25 mouse cellular contexts compared by ENCODE assay signal in the genomic region with DNA sequence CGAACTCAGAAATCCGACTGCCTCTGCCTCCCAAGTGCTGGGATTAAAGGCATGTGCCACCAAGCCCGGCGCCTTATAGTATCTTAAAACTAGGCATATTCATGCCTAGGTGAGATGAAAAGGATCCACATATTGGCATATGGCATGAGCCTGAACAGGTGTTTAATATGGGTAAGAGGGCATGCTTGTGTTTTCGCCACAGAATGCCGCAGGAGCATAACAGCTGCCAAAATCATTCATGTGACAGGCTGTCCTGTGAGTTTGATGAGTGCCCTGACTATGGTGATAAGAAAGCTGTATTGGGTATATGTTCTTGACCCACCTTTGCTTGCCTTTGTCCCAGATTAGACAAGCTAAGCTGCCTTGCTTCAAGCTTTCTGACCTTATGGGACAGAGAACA. TPM values are rescaled to one million over a fixed set of nuclear protein-coding genes. Genes with fewer than 3 reads are reported as not detected.
DNase-seq lines count a peak whose midpoint lies in the region; ATAC-seq lines count a peak whose summit lies in the region.
"Had no signal": no experiment of that assay in that cellular context is flagged by ENCODE, and none has a peak within 500 bp of the region (broad histone marks: within the 10 kb centered on the region; RNA-seq: fewer than 3 reads in every experiment).

No protein-coding gene starts in this region.

- no peaks in the 10 kb centered on the region for H3K36me3 ChIP-seq in heart, embryonic 10.5 days
- H3K36me3 ChIP-seq in heart, embryonic 12.5 days = no peaks in the 10 kb centered on the region
- H3K36me3 ChIP-seq: embryonic facial prominence, embryonic 13.5 days; embryonic facial prominence, embryonic 15.5 days; forebrain, embryonic 15.5 days had no signal

- H3K4me2 ChIP-seq in heart, embryonic 12.5 days = no peak overlapping the region
- H3K4me2 ChIP-seq: embryonic facial prominence, embryonic 13.5 days; embryonic facial prominence, embryonic 15.5 days; forebrain, embryonic 13.5 days; forebrain, embryonic 15.5 days had no signal

- ATAC-seq in heart, embryonic 12.5 days (ENCODE audit: insufficient number of reproducible peaks, low FRiP score) = no peak
- ATAC-seq: forebrain, embryonic 13.5 days; forebrain, embryonic 15.5 days had no signal

- WGBS in heart, embryonic 10.5 days = 79% methylated on average over 6 of the region's 6 CpGs
- 75% methylated on average over 6 of the region's 6 CpGs for WGBS in heart, embryonic 12.5 days

- DNase-seq in heart, embryonic 10.5 days (ENCODE audit: low spot score) = peak; percentile 63
- DNase-seq in fat pad, adult 2 months (ENCODE audit: extremely low read depth, low read depth, low spot score) = peak; percentile 54
- DNase-seq in gonadal fat pad, adult 2 months (ENCODE audit: low read depth) = peak; percentile 34
- no peak for DNase-seq in retina, embryonic 14.5 days (ENCODE audit: low spot score)
- DNase-seq in spleen, postnatal 14 days (ENCODE audit: low spot score in 2 of 2) = no peak
- DNase-seq: adrenal gland, adult 2 months; adrenal gland, postnatal 10 days; adrenal gland, postnatal 25 days; cerebellum, adult 11 months; cerebellum, adult 18-20 months; cerebellum, adult 8-10 months; cerebellum, adult 9-11 months; cerebellum, postnatal 14 days; cerebellum, postnatal 36 days; embryo, embryonic 11 days had no signal

- no peak overlapping the region for H3K4me3 ChIP-seq in heart, embryonic 10.5 days
- no peak overlapping the region for H3K4me3 ChIP-seq in heart, embryonic 12.5 days
- H3K4me3 ChIP-seq: embryonic facial prominence, embryonic 13.5 days; embryonic facial prominence, embryonic 15.5 days; erythroblast, embryonic 14.5 days; forebrain, embryonic 13.5 days; forebrain, embryonic 15.5 days had no signal

- H3K27me3 ChIP-seq in heart, embryonic 10.5 days (ENCODE audit: insufficient read depth, poor library complexity, severe bottlenecking) = no peaks in the 10 kb centered on the region
- H3K27me3 ChIP-seq in heart, embryonic 12.5 days (replicated peaks) = no peaks in the 10 kb centered on the region
- H3K27me3 ChIP-seq: embryonic facial prominence, embryonic 13.5 days; embryonic facial prominence, embryonic 15.5 days; forebrain, embryonic 13.5 days; forebrain, embryonic 15.5 days had no signal

- H3K9me3 ChIP-seq in heart, embryonic 10.5 days = no peaks in the 10 kb centered on the region
- H3K9me3 ChIP-seq in heart, embryonic 12.5 days (replicated peaks) = 0 out of 2 replicates have a peak, but pooled peaks cover 3% of the 10 kb centered on the region
- H3K9me3 ChIP-seq: embryonic facial prominence, embryonic 15.5 days; forebrain, embryonic 13.5 days; forebrain, embryonic 15.5 days had no signal

- 0 out of 2 replicates have a peak, but pooled peaks cover 1% of the 10 kb centered on the region for H3K4me1 ChIP-seq in heart, embryonic 10.5 days
- H3K4me1 ChIP-seq in heart, embryonic 12.5 days (replicated peaks) = no peaks in the 10 kb centered on the region
- H3K4me1 ChIP-seq: embryonic facial prominence, embryonic 13.5 days; embryonic facial prominence, embryonic 15.5 days; forebrain, embryonic 13.5 days; forebrain, embryonic 15.5 days had no signal

- no peak overlapping the region for H3K27ac ChIP-seq in heart, embryonic 10.5 days
- no peak overlapping the region for H3K27ac ChIP-seq in heart, embryonic 12.5 days (ENCODE audit: poor library complexity, severe bottlenecking)
- H3K27ac ChIP-seq: embryonic facial prominence, embryonic 13.5 days; embryonic facial prominence, embryonic 15.5 days; forebrain, embryonic 13.5 days; forebrain, embryonic 15.5 days had no signal

- H3K9ac ChIP-seq in heart, embryonic 12.5 days = no peak overlapping the region
- H3K9ac ChIP-seq: embryonic facial prominence, embryonic 13.5 days; embryonic facial prominence, embryonic 15.5 days; forebrain, embryonic 13.5 days; forebrain, embryonic 15.5 days had no signal

RNA-seq across cellular contexts. Expression of a gene that starts 20.5 kb away (rescaled TPM):
- not detected in 2 replicates for polyA plus RNA-seq in heart, embryonic 10.5 days (2016; fragmentation: Nextera tagmentation; extraction: Ambion mirVana)
- not detected in 2 replicates for polyA plus RNA-seq in heart, embryonic 12.5 days (2016; fragmentation: Nextera tagmentation; extraction: Ambion mirVana)
- not detected in 2 replicates for polyA plus RNA-seq in gonadal fat pad, adult 2 months (2012; rRNA removed)
- polyA plus RNA-seq: adrenal gland, adult 2 months; C2C12; embryonic facial prominence, embryonic 11.5 days; embryonic facial prominence, embryonic 13.5 days; embryonic facial prominence, embryonic 15.5 days; erythroblast, embryonic 14.5 days; forebrain, embryonic 11.5 days; forebrain, embryonic 13.5 days; forebrain, embryonic 15.5 days had no signal

RNA-seq across cellular contexts. Expression of a gene that starts 34.1 kb away (rescaled TPM):
- polyA plus RNA-seq in heart, embryonic 10.5 days (2016; fragmentation: Nextera tagmentation; extraction: Ambion mirVana) = not detected in 2 replicates
- polyA plus RNA-seq in heart, embryonic 12.5 days (2016; fragmentation: Nextera tagmentation; extraction: Ambion mirVana) = not detected in 2 replicates
- polyA plus RNA-seq in gonadal fat pad, adult 2 months (2012; rRNA removed) = not detected in 2 replicates
- polyA plus RNA-seq: adrenal gland, adult 2 months; brain, embryonic 14.5 days; C2C12; embryonic facial prominence, embryonic 11.5 days; embryonic facial prominence, embryonic 13.5 days; embryonic facial prominence, embryonic 15.5 days; erythroblast, embryonic 14.5 days; forebrain, embryonic 11.5 days; forebrain, embryonic 13.5 days; forebrain, embryonic 15.5 days had no signal

RNA-seq across cellular contexts. Expression of a gene that starts 50.8 kb away (rescaled TPM):
- polyA plus RNA-seq in heart, embryonic 10.5 days (2016; fragmentation: Nextera tagmentation; extraction: Ambion mirVana) = not detected in 2 replicates
- polyA plus RNA-seq in heart, embryonic 12.5 days (2016; fragmentation: Nextera tagmentation; extraction: Ambion mirVana) = not detected in 2 replicates
- polyA plus RNA-seq in gonadal fat pad, adult 2 months (2012; rRNA removed) = not detected in 2 replicates
- polyA plus RNA-seq: adrenal gland, adult 2 months; brain, embryonic 14.5 days; C2C12; embryonic facial prominence, embryonic 11.5 days; embryonic facial prominence, embryonic 13.5 days; embryonic facial prominence, embryonic 15.5 days; erythroblast, embryonic 14.5 days; forebrain, embryonic 11.5 days; forebrain, embryonic 13.5 days; forebrain, embryonic 15.5 days had no signal

Comparison
In these comparisons a context has a peak if more than half of its experiments do, and no peak if none do; other contexts are left out.
1. DNase-seq: peak in heart, embryonic 10.5 days (single experiment), fat pad, adult 2 months (single experiment) and gonadal fat pad, adult 2 months (single experiment); none in retina, embryonic 14.5 days (single experiment) and spleen, postnatal 14 days (0 of 2).